In genomic region chr1:144197684-144198083, GRCm38 (mm10) we compare ENCODE assay signal across 10 mouse cellular contexts. TPM values are rescaled to one million over a fixed set of nuclear protein-coding genes. Genes with fewer than 3 reads are reported as not detected.
DNase-seq lines count a peak whose midpoint lies in the region; ATAC-seq and TF ChIP-seq lines count a peak whose summit lies in the region.
"Had no signal": no experiment of that assay in that cellular context is flagged by ENCODE, and none has a peak within 500 bp of the region (broad histone marks: within the 10 kb centered on the region; RNA-seq: fewer than 3 reads in every experiment).

No protein-coding gene starts in this region.

- TF ChIP-seq CTCF in hindbrain, postnatal 0 days (IDR thresholded peaks at IDR 0.05; ENCODE audit: low read depth), result peak; percentile 79
- peak; percentile 87 for TF ChIP-seq CTCF in stomach, postnatal 0 days (IDR thresholded peaks at IDR 0.05; ENCODE audit: low read depth)

- no peaks in the 10 kb centered on the region for H3K27me3 ChIP-seq in heart, embryonic 12.5 days (replicated peaks)
- no peaks in the 10 kb centered on the region for H3K27me3 ChIP-seq in hindbrain, postnatal 0 days (ENCODE audit: insufficient read depth, low read length)
- no peaks in the 10 kb centered on the region for H3K27me3 ChIP-seq in stomach, postnatal 0 days (ENCODE audit: control insufficient read depth, insufficient read depth, low read length)
- H3K27me3 ChIP-seq: embryonic facial prominence, embryonic 12.5 days; stomach, embryonic 15.5 days had no signal

- H3K9ac ChIP-seq in heart, embryonic 12.5 days, result no peak overlapping the region
- no peak overlapping the region for H3K9ac ChIP-seq in hindbrain, postnatal 0 days (replicated peaks; ENCODE audit: low read length)
- no peak overlapping the region for H3K9ac ChIP-seq in stomach, postnatal 0 days (ENCODE audit: low read length)
- H3K9ac ChIP-seq: embryonic facial prominence, embryonic 12.5 days; stomach, embryonic 15.5 days had no signal

- no peaks in the 10 kb centered on the region for H3K4me1 ChIP-seq in heart, embryonic 12.5 days (replicated peaks)
- H3K4me1 ChIP-seq in hindbrain, postnatal 0 days (ENCODE audit: insufficient read depth, low read length), result no peaks in the 10 kb centered on the region
- no peaks in the 10 kb centered on the region for H3K4me1 ChIP-seq in stomach, postnatal 0 days (replicated peaks; ENCODE audit: control insufficient read depth, insufficient read depth)
- H3K4me1 ChIP-seq: embryonic facial prominence, embryonic 12.5 days; stomach, embryonic 15.5 days had no signal

- H3K36me3 ChIP-seq in heart, embryonic 12.5 days, result no peaks in the 10 kb centered on the region
- H3K36me3 ChIP-seq in hindbrain, postnatal 0 days (ENCODE audit: insufficient read depth, low read length), result no peaks in the 10 kb centered on the region
- H3K36me3 ChIP-seq in stomach, postnatal 0 days (ENCODE audit: control insufficient read depth, insufficient read depth, low read length), result no peaks in the 10 kb centered on the region
- H3K36me3 ChIP-seq: embryonic facial prominence, embryonic 12.5 days; stomach, embryonic 15.5 days had no signal

- H3K4me3 ChIP-seq in heart, embryonic 12.5 days, result no peak overlapping the region
- no peak overlapping the region for H3K4me3 ChIP-seq in hindbrain, postnatal 0 days (ENCODE audit: low read length)
- no peak overlapping the region for H3K4me3 ChIP-seq in stomach, postnatal 0 days (ENCODE audit: low read depth, low read length)
- H3K4me3 ChIP-seq: embryonic facial prominence, embryonic 12.5 days; stomach, embryonic 15.5 days had no signal

- no peak overlapping the region for H3K4me2 ChIP-seq in heart, embryonic 12.5 days
- H3K4me2 ChIP-seq in hindbrain, postnatal 0 days (ENCODE audit: low read depth, low read length), result no peak overlapping the region
- no peak overlapping the region for H3K4me2 ChIP-seq in stomach, postnatal 0 days (replicated peaks; ENCODE audit: low read depth)
- H3K4me2 ChIP-seq: embryonic facial prominence, embryonic 12.5 days; stomach, embryonic 15.5 days had no signal

- no peak for TF ChIP-seq EP300 in stomach, postnatal 0 days (optimal IDR thresholded peaks at IDR 0.05)

- no peaks in the 10 kb centered on the region for H3K9me3 ChIP-seq in heart, embryonic 12.5 days (replicated peaks)
- no peaks in the 10 kb centered on the region for H3K9me3 ChIP-seq in hindbrain, postnatal 0 days (ENCODE audit: low read length)
- no peaks in the 10 kb centered on the region for H3K9me3 ChIP-seq in stomach, postnatal 0 days (ENCODE audit: control insufficient read depth, low read length)
- H3K9me3 ChIP-seq: embryonic facial prominence, embryonic 12.5 days; stomach, embryonic 15.5 days had no signal

- ATAC-seq in heart, embryonic 12.5 days (ENCODE audit: insufficient number of reproducible peaks, low FRiP score), result no peak
- ATAC-seq in hindbrain, postnatal 0 days, result peak; percentile 58; the same call in 1 of the 2 replicates
- no peak for ATAC-seq in stomach, postnatal 0 days (ENCODE audit: low FRiP score, low TSS enrichment)

- 26% methylated on average over 3 of the region's 3 CpGs for WGBS in heart, embryonic 12.5 days
- WGBS in hindbrain, postnatal 0 days, result 33% methylated on average over 3 of the region's 3 CpGs
- WGBS in stomach, postnatal 0 days, result 30% methylated on average over 3 of the region's 3 CpGs

- H3K27ac ChIP-seq in heart, embryonic 12.5 days (ENCODE audit: poor library complexity, severe bottlenecking), result no peak overlapping the region
- H3K27ac ChIP-seq in hindbrain, postnatal 0 days, result no peak overlapping the region
- H3K27ac ChIP-seq in stomach, postnatal 0 days (replicated peaks), result no peak overlapping the region
- H3K27ac ChIP-seq: embryonic facial prominence, embryonic 12.5 days; stomach, embryonic 15.5 days had no signal

- DNase-seq in heart, adult 18-20 months, result peak; percentile 26 to 57
- peak; percentile 31 for DNase-seq in urinary bladder, postnatal 14 days (ENCODE audit: low spot score)
- DNase-seq in urinary bladder, postnatal 4 days (ENCODE audit: low spot score in 2 of 2), result no peak
- peak; percentile 41 for DNase-seq in c-Kit-positive CD71-positive TER-119-positive erythroid progenitor cells, embryonic 14.5 days (ENCODE audit: low spot score)
- DNase-seq in hindbrain, postnatal 0 days (ENCODE audit: low spot score), result peak; percentile 71
- DNase-seq in lung, postnatal 25 days (ENCODE audit: low spot score), result peak; percentile 23
- peak; percentile 17 for DNase-seq in stomach, postnatal 0 days (ENCODE audit: low spot score)

RNA-seq across cellular contexts. Expression of gene Rgs13, which starts 20.5 kb away (rescaled TPM):
- total RNA-seq in heart, adult 18-20 months (2021), result not detected
- polyA plus RNA-seq in heart, embryonic 12.5 days (2016; fragmentation: Nextera tagmentation; extraction: Ambion mirVana), result not detected in 2 replicates
- total RNA-seq in hindbrain, postnatal 0 days (2014; rRNA removed), result 1.5 TPM in 2 replicates
- polyA plus RNA-seq in hindbrain, postnatal 0 days (2015; fragmentation: Nextera tagmentation; extraction: Ambion mirVana), result 0.92 and 1.3 TPM in 2 replicates
- polyA plus RNA-seq in stomach, postnatal 0 days (2015; fragmentation: Nextera tagmentation; extraction: Ambion mirVana), result 0.30 and 0.67 TPM in 2 replicates

RNA-seq across cellular contexts. Expression of gene Rgs1, which starts 51.4 kb away (rescaled TPM):
- under 1 TPM; 0.64 to 0.69 TPM for total RNA-seq in heart, adult 18-20 months (2021)
- 0.10 and 0.37 TPM in 2 replicates for polyA plus RNA-seq in heart, embryonic 12.5 days (2016; fragmentation: Nextera tagmentation; extraction: Ambion mirVana)
- 0.78 TPM in 1 of 2 replicates, not detected in the other for total RNA-seq in hindbrain, postnatal 0 days (2014; rRNA removed)
- not detected in 2 replicates for polyA plus RNA-seq in hindbrain, postnatal 0 days (2015; fragmentation: Nextera tagmentation; extraction: Ambion mirVana)
- 1.3 and 1.7 TPM in 2 replicates for polyA plus RNA-seq in stomach, postnatal 0 days (2015; fragmentation: Nextera tagmentation; extraction: Ambion mirVana)

Comparison
In these comparisons a context has a peak if more than half of its experiments do, and no peak if none do; other contexts are left out.
1. DNase-seq: peak in heart, adult 18-20 months (2 of 2), urinary bladder, postnatal 14 days (single experiment), c-Kit-positive CD71-positive TER-119-positive erythroid progenitor cells, embryonic 14.5 days (single experiment), hindbrain, postnatal 0 days (single experiment), lung, postnatal 25 days (single experiment) and stomach, postnatal 0 days (single experiment); none in urinary bladder, postnatal 4 days (0 of 2).